Mouse (Mus musculus): Measurements from ENCODE around the gene Ccdc183. TPM values are rescaled to one million over a fixed set of nuclear protein-coding genes. Genes with fewer than 3 reads are reported as not detected.

Ccdc183 gene
- polyA plus RNA-seq, 1 experiment from 2014 or later = 0.09 TPM

- peaks cover 10% of the 10 kb centered on the region for H3K27me3 ChIP-seq (ENCODE audit: poor library complexity, severe bottlenecking)
- peaks cover 31% of the 10 kb centered on the region for H3K4me1 ChIP-seq
- no peak overlapping the region for H3K4me3 ChIP-seq
- peaks cover 71% of the 10 kb centered on the region for H3K36me3 ChIP-seq (replicated peaks)
- H3K9me3 ChIP-seq = no peaks in the 10 kb centered on the region
- H3K27ac ChIP-seq = no peak overlapping the region
- WGBS = 92% methylated on average over 4 of the region's 4 CpGs
- DNase-seq (ENCODE audit: extremely low spot score, low spot score) = no peak
Measured at GRCm38 (mm10) chr2:25571221-25571620, 46.3 kb downstream of the Ccdc183 start.

- Histone ChIP-seq H3K4me3 (no peak overlapping the region), H3K4me1 (peaks cover 18% of the 10 kb centered on the region), H3K27me3 (ENCODE audit: poor library complexity, severe bottlenecking) (no peaks in the 10 kb centered on the region), H3K9me3 (no peaks in the 10 kb centered on the region), H3K36me3 (replicated peaks) (peaks cover 90% of the 10 kb centered on the region), H3K27ac (no peak overlapping the region)
- no peak for DNase-seq (ENCODE audit: extremely low spot score, low spot score)
- WGBS = 85% methylated on average over 3 of the region's 3 CpGs
Measured at GRCm38 (mm10) chr2:25569323-25569722, 48.2 kb downstream of the Ccdc183 start.

GRCm38 (mm10) chr2:25568473-25569019 is 48.9 kb downstream of the Ccdc183 start:
- WGBS = 93% methylated on average over 6 of the region's 6 CpGs
- Histone ChIP-seq H3K4me1 (peaks cover 10% of the 10 kb centered on the region), H3K27me3 (ENCODE audit: poor library complexity, severe bottlenecking) (no peaks in the 10 kb centered on the region), H3K9me3 (no peaks in the 10 kb centered on the region), H3K36me3 (replicated peaks) (peaks cover 98% of the 10 kb centered on the region), H3K4me3 (no peak overlapping the region), H3K27ac (no peak overlapping the region)
- DNase-seq (ENCODE audit: extremely low spot score, low spot score) = no peak

DNA sequence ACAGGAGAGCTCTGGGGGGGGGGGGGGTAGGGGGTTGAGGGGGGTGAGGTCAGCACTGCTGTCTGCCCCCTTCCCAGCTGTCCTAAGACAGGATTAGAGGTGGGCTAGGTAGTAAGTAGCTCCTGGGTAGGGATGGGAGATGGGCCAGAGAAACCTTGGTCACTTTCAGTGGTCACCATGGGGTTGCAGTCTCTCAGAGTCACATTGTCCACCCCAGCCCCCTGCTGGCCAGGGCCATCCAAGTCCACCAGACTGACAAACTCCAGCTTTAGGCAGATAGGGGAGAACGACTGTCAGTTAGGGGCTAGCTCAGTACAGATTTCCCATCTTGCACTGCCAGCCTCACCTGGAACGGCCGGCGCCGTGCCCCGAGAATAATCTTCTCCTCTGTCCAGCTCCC is 50.9 kb downstream of the Ccdc183 start:
- Histone ChIP-seq H3K4me1 (no peaks in the 10 kb centered on the region), H3K9me3 (no peaks in the 10 kb centered on the region), H3K27ac (no peak overlapping the region), H3K4me3 (no peak overlapping the region), H3K36me3 (replicated peaks) (peaks cover 100% of the 10 kb centered on the region), H3K27me3 (ENCODE audit: poor library complexity, severe bottlenecking) (no peaks in the 10 kb centered on the region)
- 84% methylated on average over 6 of the region's 6 CpGs for WGBS
- DNase-seq (ENCODE audit: extremely low spot score, low spot score) = no peak

- WGBS = 87% methylated on average over 8 of the region's 8 CpGs
Measured at GRCm38 (mm10) chr2:25565741-25566140, 51.7 kb downstream of the Ccdc183 start.

GRCm38 (mm10) chr2:25561946-25562345 is 55.5 kb downstream of the Ccdc183 start:
- H3K27ac ChIP-seq = no peak overlapping the region
- 95% methylated on average over 9 of the region's 9 CpGs for WGBS
- DNase-seq (ENCODE audit: extremely low spot score, low spot score) = no peak
- peaks cover 20% of the 10 kb centered on the region for H3K4me1 ChIP-seq
- H3K9me3 ChIP-seq = no peaks in the 10 kb centered on the region
- H3K36me3 ChIP-seq (replicated peaks) = peaks cover 72% of the 10 kb centered on the region
- H3K4me3 ChIP-seq = no peak overlapping the region
- no peaks in the 10 kb centered on the region for H3K27me3 ChIP-seq (ENCODE audit: poor library complexity, severe bottlenecking)

More at GRCm38 (mm10) chr2:25565741-25566140, 51.7 kb downstream of the Ccdc183 start:
- DNase-seq (ENCODE audit: extremely low spot score, low spot score) = no peak
- Histone ChIP-seq H3K27ac (no peak overlapping the region), H3K4me1 (no peaks in the 10 kb centered on the region), H3K4me3 (no peak overlapping the region), H3K9me3 (no peaks in the 10 kb centered on the region), H3K27me3 (ENCODE audit: poor library complexity, severe bottlenecking) (no peaks in the 10 kb centered on the region), H3K36me3 (replicated peaks) (peaks cover 100% of the 10 kb centered on the region)

- 93% methylated on average over 8 of the region's 8 CpGs for WGBS
- Histone ChIP-seq H3K27me3 (ENCODE audit: poor library complexity, severe bottlenecking) (no peaks in the 10 kb centered on the region), H3K9me3 (no peaks in the 10 kb centered on the region), H3K36me3 (replicated peaks) (peaks cover 58% of the 10 kb centered on the region), H3K4me3 (no peak overlapping the region), H3K27ac (no peak overlapping the region), H3K4me1 (peaks cover 25% of the 10 kb centered on the region)
- no peak for DNase-seq (ENCODE audit: extremely low spot score, low spot score)
Measured at GRCm38 (mm10) chr2:25560551-25560950, 56.9 kb downstream of the Ccdc183 start.

GRCm38 (mm10) chr2:25558774-25559173 is 58.7 kb downstream of the Ccdc183 start:
- Histone ChIP-seq H3K27ac (no peak overlapping the region), H3K9me3 (no peaks in the 10 kb centered on the region), H3K4me1 (peaks cover 25% of the 10 kb centered on the region), H3K36me3 (replicated peaks) (peaks cover 40% of the 10 kb centered on the region), H3K27me3 (ENCODE audit: poor library complexity, severe bottlenecking) (no peaks in the 10 kb centered on the region), H3K4me3 (peak overlapping the region; percentile 98)
- no peak for DNase-seq (ENCODE audit: extremely low spot score, low spot score)
- 88% methylated on average over 6 of the region's 6 CpGs for WGBS

Other genes starting within 250 kb of the Ccdc183 start
- 93.7 and 96.1 TPM in 2 replicates for gene Sapcd2, start 245.4 kb downstream of the Ccdc183 start, polyA plus RNA-seq (2016; fragmentation: Nextera tagmentation; extraction: Ambion mirVana)
- gene Entpd2, start 221.8 kb downstream of the Ccdc183 start, polyA plus RNA-seq (2016; fragmentation: Nextera tagmentation; extraction: Ambion mirVana) = 0.11 TPM in 1 of 2 replicates, not detected in the other
- gene Npdc1, start 218.3 kb downstream of the Ccdc183 start, polyA plus RNA-seq (2016; fragmentation: Nextera tagmentation; extraction: Ambion mirVana) = 53.4 and 62.2 TPM in 2 replicates
- gene Fut7, start 194.4 kb downstream of the Ccdc183 start, polyA plus RNA-seq (2016; fragmentation: Nextera tagmentation; extraction: Ambion mirVana) = not detected in 2 replicates
- gene Abca2, start 189.0 kb downstream of the Ccdc183 start, polyA plus RNA-seq (2016; fragmentation: Nextera tagmentation; extraction: Ambion mirVana) = 8.8 and 9.0 TPM in 2 replicates
- gene Clic3, start 160.8 kb downstream of the Ccdc183 start, polyA plus RNA-seq (2016; fragmentation: Nextera tagmentation; extraction: Ambion mirVana) = 0.57 TPM in 2 replicates
- 12.4 and 15.5 TPM in 2 replicates for gene Paxx, start 156.6 kb downstream of the Ccdc183 start, polyA plus RNA-seq (2016; fragmentation: Nextera tagmentation; extraction: Ambion mirVana)
- 0.31 TPM in 1 of 2 replicates, not detected in the other for gene Ptgds, start 147.6 kb downstream of the Ccdc183 start, polyA plus RNA-seq (2016; fragmentation: Nextera tagmentation; extraction: Ambion mirVana)
- gene Lcn12, start 123.8 kb downstream of the Ccdc183 start, polyA plus RNA-seq (2016; fragmentation: Nextera tagmentation; extraction: Ambion mirVana) = not detected in 2 replicates
- gene Fbxw5, start 116.9 kb downstream of the Ccdc183 start, polyA plus RNA-seq (2016; fragmentation: Nextera tagmentation; extraction: Ambion mirVana) = 90.7 and 93.9 TPM in 2 replicates
- 6.3 and 7.2 TPM in 2 replicates for gene C8g, start 116.0 kb downstream of the Ccdc183 start, polyA plus RNA-seq (2016; fragmentation: Nextera tagmentation; extraction: Ambion mirVana)
- gene Traf2, start 70.7 kb downstream of the Ccdc183 start, polyA plus RNA-seq (2016; fragmentation: Nextera tagmentation; extraction: Ambion mirVana) = 40.2 and 42.6 TPM in 2 replicates
- gene Edf1, start 59.8 kb downstream of the Ccdc183 start, polyA plus RNA-seq (2016; fragmentation: Nextera tagmentation; extraction: Ambion mirVana) = 337 and 341 TPM in 2 replicates
- gene Mamdc4, start 42.8 kb downstream of the Ccdc183 start, polyA plus RNA-seq (2016; fragmentation: Nextera tagmentation; extraction: Ambion mirVana) = 5.0 and 7.0 TPM in 2 replicates
- gene Phpt1, start 42.5 kb downstream of the Ccdc183 start, polyA plus RNA-seq (2016; fragmentation: Nextera tagmentation; extraction: Ambion mirVana) = 162 and 165 TPM in 2 replicates
- gene Ajm1, start 35.9 kb downstream of the Ccdc183 start, polyA plus RNA-seq (2016; fragmentation: Nextera tagmentation; extraction: Ambion mirVana) = 0.02 TPM in 1 of 2 replicates, not detected in the other
- 78.3 and 80.8 TPM in 2 replicates for gene Rabl6, start 9.2 kb downstream of the Ccdc183 start, polyA plus RNA-seq (2016; fragmentation: Nextera tagmentation; extraction: Ambion mirVana)
- gene Tmem141, start 4.3 kb upstream of the Ccdc183 start, polyA plus RNA-seq (2016; fragmentation: Nextera tagmentation; extraction: Ambion mirVana) = 16.4 and 17.9 TPM in 2 replicates
- 0.30 and 0.37 TPM in 2 replicates for gene Fcna, start 10.4 kb upstream of the Ccdc183 start, polyA plus RNA-seq (2016; fragmentation: Nextera tagmentation; extraction: Ambion mirVana)
- gene Lcn8, start 35.4 kb upstream of the Ccdc183 start, polyA plus RNA-seq (2016; fragmentation: Nextera tagmentation; extraction: Ambion mirVana) = not detected in 2 replicates
- not detected in 2 replicates for gene Lcn5, start 40.3 kb upstream of the Ccdc183 start, polyA plus RNA-seq (2016; fragmentation: Nextera tagmentation; extraction: Ambion mirVana)
- not detected in 2 replicates for gene Lcn6, start 59.1 kb upstream of the Ccdc183 start, polyA plus RNA-seq (2016; fragmentation: Nextera tagmentation; extraction: Ambion mirVana)
- not detected in 2 replicates for gene Lcn10, start 65.0 kb upstream of the Ccdc183 start, polyA plus RNA-seq (2016; fragmentation: Nextera tagmentation; extraction: Ambion mirVana)
- not detected in 2 replicates for gene Obp2a, start 82.4 kb upstream of the Ccdc183 start, polyA plus RNA-seq (2016; fragmentation: Nextera tagmentation; extraction: Ambion mirVana)
- gene Bmyc, start 89.1 kb upstream of the Ccdc183 start, polyA plus RNA-seq (2016; fragmentation: Nextera tagmentation; extraction: Ambion mirVana) = 75.6 and 76.1 TPM in 2 replicates
- gene Obp2b, start 119.3 kb upstream of the Ccdc183 start, polyA plus RNA-seq (2016; fragmentation: Nextera tagmentation; extraction: Ambion mirVana) = not detected in 2 replicates
- gene Lcn3, start 147.9 kb upstream of the Ccdc183 start, polyA plus RNA-seq (2016; fragmentation: Nextera tagmentation; extraction: Ambion mirVana) = not detected in 2 replicates
- gene Lcn11, start 159.3 kb upstream of the Ccdc183 start, polyA plus RNA-seq (2016; fragmentation: Nextera tagmentation; extraction: Ambion mirVana) = not detected in 2 replicates
- not detected in 2 replicates for gene Gm13539, start 164.6 kb upstream of the Ccdc183 start, polyA plus RNA-seq (2016; fragmentation: Nextera tagmentation; extraction: Ambion mirVana)
- not detected in 2 replicates for gene Glt6d1, start 198.2 kb upstream of the Ccdc183 start, polyA plus RNA-seq (2016; fragmentation: Nextera tagmentation; extraction: Ambion mirVana)
- gene Lcn9, start 205.5 kb upstream of the Ccdc183 start, polyA plus RNA-seq (2016; fragmentation: Nextera tagmentation; extraction: Ambion mirVana) = not detected in 2 replicates
- not detected in 2 replicates for gene Sohlh1, start 229.6 kb upstream of the Ccdc183 start, polyA plus RNA-seq (2016; fragmentation: Nextera tagmentation; extraction: Ambion mirVana)
- 0.40 and 1.4 TPM in 2 replicates for gene Kcnt1, start 246.1 kb upstream of the Ccdc183 start, polyA plus RNA-seq (2016; fragmentation: Nextera tagmentation; extraction: Ambion mirVana)